Mouse (Mus musculus) ES-Bruce4 (cell line): ENCODE results near the gene Ssbp4.
A peak's percentile ranks its signal among the peaks of the same experiment; 100 is the strongest.

ENCODE experiments used
- CTCF ChIP-seq: IDR thresholded peaks from one replicate; pipeline ENCODE4 v1.8.1; 2011; ENCODE audit warnings: low read depth, low read length
- EP300 ChIP-seq: IDR thresholded peaks from 2 replicates; pipeline ENCODE4 v1.6.1; 2011; ENCODE audit warnings: low read depth, low read length; ENCODE audit not compliant: insufficient read depth

GRCm38 (mm10) chr8:70653226-70653625, 44.6 kb upstream of the Ssbp4 start:
- TF ChIP-seq EP300 (no peak), CTCF (peak; percentile 94)
